Mouse (Mus musculus): ENCODE data around the gene Ifi202b. TPM values are rescaled to one million over a fixed set of nuclear protein-coding genes. Genes with fewer than 3 reads are reported as not detected.
"Not testable (repeated sequence)": the region's sequence is repeated elsewhere in the genome, so short reads cannot be mapped to it uniquely, and the experiment has no call there.

Gene Ifi202b
- polyA plus RNA-seq, 1 experiment from 2014 or later = 2.3 TPM

DNA sequence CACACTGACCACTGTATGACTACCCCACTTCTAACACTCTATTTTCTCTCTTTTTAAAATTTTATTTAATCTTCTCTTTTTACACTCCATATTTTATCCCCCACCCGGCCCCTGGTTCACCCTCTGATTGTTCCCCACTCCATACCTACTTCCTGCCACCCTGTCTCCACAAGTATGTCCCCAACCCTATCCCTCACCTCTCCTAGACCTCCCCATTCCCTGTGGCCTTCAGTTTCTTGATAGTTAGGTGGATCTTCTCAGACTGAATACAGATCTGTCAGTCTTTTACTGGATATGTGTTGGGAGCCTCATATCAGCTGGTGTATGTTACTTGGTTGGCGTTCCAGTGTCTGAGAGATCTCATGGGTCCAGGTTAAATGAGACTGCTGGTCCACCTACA lies 68.0 kb downstream of the Ifi202b start:
- ATAC-seq (ENCODE audit: insufficient read depth, low FRiP score) = no peak
- Histone ChIP-seq H3K9me3 (replicated peaks; ENCODE audit: control insufficient read depth, low read length) (no peaks in the 10 kb centered on the region), H3K27me3 (ENCODE audit: control insufficient read depth, insufficient read depth, low read length) (no peaks in the 10 kb centered on the region), H3K4me3 (replicated peaks; ENCODE audit: low read length) (no peak overlapping the region), H3K27ac (ENCODE audit: low read length) (no peak overlapping the region), H3K36me3 (ENCODE audit: control insufficient read depth, insufficient read depth, low read length) (no peaks in the 10 kb centered on the region), H3K4me2 (ENCODE audit: low read depth, low read length) (no peak overlapping the region), H3K4me1 (ENCODE audit: control insufficient read depth, insufficient read depth, low read length) (no peaks in the 10 kb centered on the region), H3K9ac (ENCODE audit: low read length) (no peak overlapping the region)
- 78% methylated on average over 2 of the region's 2 CpGs for WGBS

- not testable (repeated sequence) for H3K4me3 ChIP-seq (replicated peaks; ENCODE audit: low read length); H3K4me1 ChIP-seq (ENCODE audit: control insufficient read depth, insufficient read depth, low read length); H3K27me3 ChIP-seq (ENCODE audit: control insufficient read depth, insufficient read depth, low read length); H3K36me3 ChIP-seq (ENCODE audit: control insufficient read depth, insufficient read depth, low read length); H3K27ac ChIP-seq (ENCODE audit: low read length); H3K9ac ChIP-seq (ENCODE audit: low read length); H3K4me2 ChIP-seq (ENCODE audit: low read depth, low read length); H3K9me3 ChIP-seq (replicated peaks; ENCODE audit: control insufficient read depth, low read length); ATAC-seq (ENCODE audit: insufficient read depth, low FRiP score)
These were observed 69.2 kb downstream of the Ifi202b start for GRCm38 (mm10) chr1:173913256-173913791.

Other genes starting within 250 kb of the Ifi202b start
- 1.1 and 1.4 TPM in 2 replicates for gene Ifi207, start 241.0 kb downstream of the Ifi202b start, polyA plus RNA-seq (2015; fragmentation: Nextera tagmentation; extraction: Ambion mirVana)
- gene Ifi204, start 215.8 kb downstream of the Ifi202b start, polyA plus RNA-seq (2015; fragmentation: Nextera tagmentation; extraction: Ambion mirVana) = 4.7 and 4.8 TPM in 2 replicates
- gene Ifi211, start 69.7 kb downstream of the Ifi202b start, polyA plus RNA-seq (2015; fragmentation: Nextera tagmentation; extraction: Ambion mirVana) = 1.1 and 1.5 TPM in 2 replicates
- 4.8 and 5.4 TPM in 2 replicates for gene Mndal, start 40.3 kb downstream of the Ifi202b start, polyA plus RNA-seq (2015; fragmentation: Nextera tagmentation; extraction: Ambion mirVana)
- gene Ifi203, start 40.1 kb downstream of the Ifi202b start, polyA plus RNA-seq (2015; fragmentation: Nextera tagmentation; extraction: Ambion mirVana) = 1.8 and 1.9 TPM in 2 replicates
- gene Ifi205, start 49.1 kb upstream of the Ifi202b start, polyA plus RNA-seq (2015; fragmentation: Nextera tagmentation; extraction: Ambion mirVana) = 0.44 and 0.81 TPM in 2 replicates
- gene Olfr433, start 58.0 kb upstream of the Ifi202b start, polyA plus RNA-seq (2015; fragmentation: Nextera tagmentation; extraction: Ambion mirVana) = 0.04 TPM in 1 of 2 replicates, not detected in the other
- gene Olfr432, start 66.5 kb upstream of the Ifi202b start, polyA plus RNA-seq (2015; fragmentation: Nextera tagmentation; extraction: Ambion mirVana) = not detected in 2 replicates
- not detected in 2 replicates for gene Olfr430, start 83.9 kb upstream of the Ifi202b start, polyA plus RNA-seq (2015; fragmentation: Nextera tagmentation; extraction: Ambion mirVana)
- not detected in 2 replicates for gene Olfr429, start 101.6 kb upstream of the Ifi202b start, polyA plus RNA-seq (2015; fragmentation: Nextera tagmentation; extraction: Ambion mirVana)
- gene Olfr427, start 114.1 kb upstream of the Ifi202b start, polyA plus RNA-seq (2015; fragmentation: Nextera tagmentation; extraction: Ambion mirVana) = not detected in 2 replicates
- not detected in 2 replicates for gene Olfr231, start 138.4 kb upstream of the Ifi202b start, polyA plus RNA-seq (2015; fragmentation: Nextera tagmentation; extraction: Ambion mirVana)
- not detected in 2 replicates for gene Olfr424, start 148.8 kb upstream of the Ifi202b start, polyA plus RNA-seq (2015; fragmentation: Nextera tagmentation; extraction: Ambion mirVana)
- not detected in 2 replicates for gene Olfr420, start 172.9 kb upstream of the Ifi202b start, polyA plus RNA-seq (2015; fragmentation: Nextera tagmentation; extraction: Ambion mirVana)
- gene Spta1, start 190.0 kb upstream of the Ifi202b start, polyA plus RNA-seq (2015; fragmentation: Nextera tagmentation; extraction: Ambion mirVana) = 1.5 and 2.4 TPM in 2 replicates